Mouse (Mus musculus) urinary bladder, postnatal 10 days (tissue): ENCODE data around the gene Sigmar1.
"Not testable (repeated sequence)": the region's sequence is repeated elsewhere in the genome, so short reads cannot be mapped to it uniquely, and the experiment has no call there.

ENCODE experiments used
- DNase-seq: peaks from one replicate; pipeline ENCODE4 v3.0.0; 2022; ENCODE audit warnings: low spot score

The Sigmar1 gene

GRCm38 (mm10) chr4:41710229-41710628 lies 45.7 kb downstream of the Sigmar1 start:
- no peak for DNase-seq

GRCm38 (mm10) chr4:41708192-41708745 lies 47.7 kb downstream of the Sigmar1 start:
- DNase-seq, result no peak

- no peak for DNase-seq
Measured at GRCm38 (mm10) chr4:41707011-41707535, 48.9 kb downstream of the Sigmar1 start.

GRCm38 (mm10) chr4:41705922-41706754 lies 49.8 kb downstream of the Sigmar1 start:
- no peak for DNase-seq

GRCm38 (mm10) chr4:41704651-41705050 lies 51.3 kb downstream of the Sigmar1 start:
- no peak for DNase-seq

- not testable (repeated sequence) for DNase-seq
Measured at GRCm38 (mm10) chr4:41702226-41702625, 53.7 kb downstream of the Sigmar1 start.

- DNase-seq, result not testable (repeated sequence)
Measured at GRCm38 (mm10) chr4:41700224-41700623, 55.7 kb downstream of the Sigmar1 start.

GRCm38 (mm10) chr4:41699783-41700182 lies 56.2 kb downstream of the Sigmar1 start, which contains the start of gene Il11ra1:
Il11ra1 (plus strand) TSS chr4:41699989.
- not testable (repeated sequence) for DNase-seq

- not testable (repeated sequence) for DNase-seq
Measured at GRCm38 (mm10) chr4:41698421-41699016, 57.4 kb downstream of the Sigmar1 start.

GRCm38 (mm10) chr4:41696930-41697841 lies 58.8 kb downstream of the Sigmar1 start, which contains the start of gene Cntfr:
Cntfr (minus strand) TSS chr4:41697089.
- not testable (repeated sequence) for DNase-seq

- DNase-seq, result not testable (repeated sequence)
Measured at GRCm38 (mm10) chr4:41696452-41696851, 59.5 kb downstream of the Sigmar1 start.

- not testable (repeated sequence) for DNase-seq
Measured at GRCm38 (mm10) chr4:41695800-41696199, 60.2 kb downstream of the Sigmar1 start.

- not testable (repeated sequence) for DNase-seq
Measured at GRCm38 (mm10) chr4:41693511-41693910, 62.4 kb downstream of the Sigmar1 start.

GRCm38 (mm10) chr4:41690014-41690413 lies 65.9 kb downstream of the Sigmar1 start:
- DNase-seq, result not testable (repeated sequence)

GRCm38 (mm10) chr4:41688562-41688961 lies 67.4 kb downstream of the Sigmar1 start:
- DNase-seq, result not testable (repeated sequence)
